Mouse (Mus musculus) 416B (cell line): Measurements from ENCODE around the gene Sptlc2.
"Not testable (repeated sequence)": the region's sequence is repeated elsewhere in the genome, so short reads cannot be mapped to it uniquely, and the experiment has no call there.

Experiments
- DNase-seq: peaks from one replicate; pipeline ENCODE4 v3.0.0; 2011; ENCODE audit warnings: low read depth

Sptlc2 gene

DNA sequence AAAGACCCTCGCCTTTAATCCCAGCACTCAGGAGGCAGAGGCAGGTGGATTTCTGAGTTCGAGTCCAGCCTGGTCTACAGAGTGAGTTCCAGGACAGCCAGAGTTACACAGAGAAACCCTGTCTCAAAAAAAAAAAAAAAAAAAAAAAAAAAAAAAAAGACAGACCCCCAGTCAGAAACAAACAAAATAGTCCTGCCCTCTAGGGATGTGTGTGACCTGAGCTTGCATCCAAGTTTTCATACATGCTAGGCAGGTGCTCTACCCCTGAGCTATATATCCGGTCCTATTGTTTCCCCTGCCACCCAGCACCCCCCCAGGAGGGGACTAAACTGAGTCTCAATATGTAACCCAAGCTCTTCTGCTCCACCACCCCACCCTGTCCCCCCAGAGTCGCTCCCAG is 110.9 kb downstream of the Sptlc2 start:
- DNase-seq, result not testable (repeated sequence)

DNA sequence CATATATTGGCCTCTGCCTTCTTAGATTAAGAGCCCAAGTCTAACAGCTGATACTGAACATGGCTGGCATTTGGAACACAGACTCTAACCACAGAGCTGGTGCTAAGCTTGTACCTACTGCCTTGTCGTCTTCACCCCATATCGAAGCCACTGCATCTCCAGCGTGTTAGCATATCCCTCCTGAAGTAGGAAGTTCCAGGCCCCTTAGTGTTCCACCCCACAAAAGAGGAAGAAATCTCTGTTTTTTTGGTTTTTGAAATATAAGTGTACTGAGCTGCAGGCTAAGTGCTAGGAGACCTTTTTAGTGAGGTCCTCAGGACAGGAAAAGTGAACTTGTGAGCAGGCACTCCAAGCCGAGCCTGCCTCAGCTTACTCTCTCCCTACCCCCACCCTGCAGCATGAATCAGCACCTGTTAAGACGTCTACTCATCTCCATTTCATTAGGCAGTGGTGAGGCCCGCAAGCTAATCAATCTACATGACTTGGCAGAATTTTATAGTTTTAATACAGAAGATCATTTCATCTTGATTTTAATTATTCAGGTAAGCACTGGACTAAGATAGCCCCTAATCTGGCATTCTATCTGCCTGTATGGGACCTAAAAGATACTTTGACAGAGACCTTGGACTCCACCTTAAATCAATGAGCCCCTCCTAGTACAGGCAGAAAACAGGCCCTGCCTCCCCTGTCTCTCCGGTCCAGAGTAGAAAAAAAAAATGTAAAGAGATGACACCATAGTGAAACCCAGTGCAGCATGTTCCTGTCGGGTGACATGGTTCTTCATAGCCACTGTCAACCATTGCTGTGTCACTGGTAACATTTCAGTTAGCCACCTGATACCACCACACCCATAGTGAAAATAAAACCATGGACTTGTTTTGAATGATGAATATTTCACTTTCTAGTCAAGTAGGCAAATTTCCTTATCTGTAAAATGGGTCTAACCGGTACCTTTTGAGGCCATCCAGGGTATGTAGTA is 113.0 kb downstream of the Sptlc2 start:
- DNase-seq, result no peak

- peak; percentile 87 for DNase-seq
Observed at GRCm38 (mm10) chr12:87267682-87268081, 120.5 kb downstream of the Sptlc2 start.

GRCm38 (mm10) chr12:87266827-87267603 is 121.1 kb downstream of the Sptlc2 start:
- peak; percentile 67 for DNase-seq

DNA sequence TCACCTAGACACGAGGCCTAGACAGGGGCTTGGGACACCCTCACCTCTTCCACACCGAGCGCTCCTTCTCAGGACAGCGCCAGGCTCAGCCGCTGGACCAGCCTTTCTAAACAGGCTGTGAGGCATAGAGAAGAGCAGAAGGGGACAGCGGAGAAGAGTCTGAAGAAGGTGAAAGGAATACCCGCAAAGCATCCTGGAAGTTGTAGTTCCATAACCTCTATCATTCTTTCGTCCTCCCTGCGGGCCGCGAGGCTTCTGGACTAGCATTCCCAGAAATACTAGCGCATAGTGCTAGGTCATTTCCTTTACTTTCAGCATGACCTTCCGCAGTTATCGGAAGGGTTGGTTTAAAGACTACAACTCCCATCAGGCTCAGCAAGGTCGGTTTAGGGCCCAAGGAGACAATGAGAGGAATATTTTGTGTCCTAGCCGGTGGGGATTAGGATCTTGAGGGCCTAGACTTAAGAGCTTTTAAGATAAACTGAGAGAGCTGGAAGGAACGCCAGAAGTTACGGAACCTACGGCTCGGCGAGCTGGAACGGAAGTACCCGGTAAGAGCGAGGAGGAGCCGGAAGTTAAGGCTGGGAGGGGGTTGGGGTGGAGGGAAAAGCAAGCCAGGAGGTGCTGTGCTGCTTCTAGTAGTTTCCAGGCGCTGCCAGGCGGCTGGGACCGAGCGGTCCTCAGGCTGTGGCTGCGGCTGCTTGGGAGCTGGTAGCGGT is 121.9 kb downstream of the Sptlc2 start, which contains the start of the genes Vipas39 and Ahsa1:
Gene Vipas39, minus strand, starts transcription at position 149 of the 719 bp plus-strand sequence.
Gene Ahsa1, plus strand, starts transcription at position 372 of the 719 bp plus-strand sequence.
- peak; percentile 99 for DNase-seq

DNA sequence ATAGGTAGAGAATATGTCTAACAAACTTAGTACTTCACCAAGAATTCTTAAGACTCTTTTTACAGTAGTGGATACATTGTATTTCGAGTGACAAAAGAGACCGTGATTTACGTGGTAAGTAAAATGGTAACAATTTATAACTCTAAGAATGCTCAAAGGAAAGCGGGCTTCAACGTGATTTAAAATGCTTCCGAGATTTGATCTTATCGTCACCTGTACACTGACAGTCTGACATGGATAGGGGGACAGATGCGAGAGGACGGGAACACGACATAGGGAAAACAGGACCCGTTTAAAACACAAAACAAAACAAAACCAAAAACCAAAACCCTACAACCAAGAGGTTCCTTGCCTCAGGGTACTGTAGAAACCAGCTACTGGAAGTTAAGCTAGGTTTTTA is 122.7 kb downstream of the Sptlc2 start:
- peak; percentile 45 for DNase-seq

DNA sequence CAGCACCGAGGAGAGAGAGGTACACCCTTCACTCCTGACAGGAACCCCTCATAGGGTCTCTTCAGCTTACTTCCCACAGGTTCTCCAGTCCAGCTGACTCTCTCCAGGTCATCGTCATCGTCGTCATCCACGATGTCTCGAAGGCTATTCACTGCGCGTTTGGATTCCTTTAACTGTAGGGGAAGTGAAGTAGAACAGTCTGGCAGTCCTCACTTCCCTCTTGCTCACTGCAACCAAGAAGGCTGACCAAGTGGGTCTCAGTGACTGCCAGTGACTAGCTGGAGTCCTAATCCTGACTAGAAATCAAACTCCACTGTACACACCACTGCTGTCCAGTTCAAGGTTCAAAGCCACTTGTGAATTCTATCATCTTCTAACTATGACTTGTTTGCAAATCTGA is 127.6 kb downstream of the Sptlc2 start:
- no peak for DNase-seq

DNA sequence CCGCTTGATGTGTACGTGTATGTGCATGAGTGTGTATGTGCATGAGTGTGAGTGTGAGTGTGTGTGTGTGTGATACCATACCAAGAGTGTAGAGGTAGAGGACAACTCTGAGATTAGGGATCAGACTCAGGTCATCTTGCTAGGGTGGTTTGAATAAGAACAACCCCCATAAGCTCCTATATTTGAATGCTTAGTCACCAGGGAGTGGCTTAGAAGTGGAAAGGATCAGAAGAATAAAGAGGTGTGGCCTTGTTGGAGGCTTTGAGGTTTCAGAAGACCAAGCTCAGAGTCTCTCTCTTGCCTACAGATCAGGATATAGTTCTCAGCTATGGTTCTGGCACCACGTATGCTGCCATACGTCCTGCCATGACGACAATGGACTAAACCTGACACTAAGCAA is 131.5 kb downstream of the Sptlc2 start:
- DNase-seq, result peak; percentile 66
